Mouse (Mus musculus): Measurements from ENCODE around the gene Rnaseh2c.

The Rnaseh2c gene

GRCm38 (mm10) chr19:5636571-5637041 is 34.9 kb downstream of the Rnaseh2c start:
- peak in 1 of 2 experiments; percentile 41 for DNase-seq (ENCODE audit: low spot score in 2 of 2)

- DNase-seq (ENCODE audit: low spot score in 2 of 2) = peak; percentile 91 to 92
Measured at GRCm38 (mm10) chr19:5637069-5638047, 35.7 kb downstream of the Rnaseh2c start, which contains the start of gene Rela. TSS of gene Rela (plus strand) at chr19:5637483.

DNA sequence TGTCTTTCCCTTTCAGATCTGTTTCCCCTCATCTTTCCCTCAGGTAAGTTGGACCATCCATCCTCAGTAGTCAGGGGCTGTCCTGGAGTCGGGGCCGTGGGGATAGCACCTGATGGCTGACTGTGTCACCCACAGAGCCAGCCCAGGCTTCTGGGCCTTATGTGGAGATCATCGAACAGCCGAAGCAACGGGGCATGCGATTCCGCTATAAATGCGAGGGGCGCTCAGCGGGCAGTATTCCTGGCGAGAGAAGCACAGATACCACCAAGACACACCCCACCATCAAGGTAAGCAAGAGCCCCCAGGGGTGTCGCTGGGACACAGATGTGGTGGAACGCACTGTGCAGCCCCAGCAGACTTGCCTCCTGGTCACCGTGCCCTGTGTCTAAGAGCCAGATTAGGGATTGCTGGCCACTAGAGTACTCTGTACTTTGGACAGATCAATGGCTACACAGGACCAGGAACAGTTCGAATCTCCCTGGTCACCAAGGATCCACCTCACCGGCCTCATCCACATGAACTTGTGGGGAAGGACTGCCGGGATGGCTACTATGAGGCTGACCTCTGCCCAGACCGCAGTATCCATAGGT is 36.8 kb downstream of the Rnaseh2c start:
- DNase-seq (ENCODE audit: low spot score in 2 of 2) = no peak

- no peak for DNase-seq (ENCODE audit: low spot score in 2 of 2)
Measured at GRCm38 (mm10) chr19:5640339-5640738, 38.7 kb downstream of the Rnaseh2c start.

DNA sequence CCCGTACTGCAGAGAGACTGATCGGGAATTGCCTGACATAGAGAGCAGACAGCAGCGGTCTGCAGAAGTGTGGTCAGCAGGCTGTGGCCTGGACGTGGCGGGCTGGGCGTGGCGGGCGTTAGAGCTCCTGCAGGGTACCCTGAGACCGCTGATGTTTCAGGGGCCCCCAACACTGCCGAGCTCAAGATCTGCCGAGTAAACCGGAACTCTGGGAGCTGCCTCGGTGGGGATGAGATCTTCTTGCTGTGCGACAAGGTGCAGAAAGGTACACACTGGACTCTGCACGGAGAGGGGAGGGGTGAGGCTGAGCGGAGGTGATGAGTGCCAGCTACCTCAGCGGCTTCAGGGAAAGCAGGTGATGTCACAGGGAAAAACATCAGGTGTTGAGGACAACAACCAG is 39.3 kb downstream of the Rnaseh2c start:
- DNase-seq (ENCODE audit: low spot score in 2 of 2) = no peak

GRCm38 (mm10) chr19:5641641-5642040 is 40.0 kb downstream of the Rnaseh2c start:
- DNase-seq (ENCODE audit: low spot score in 2 of 2) = no peak

DNA sequence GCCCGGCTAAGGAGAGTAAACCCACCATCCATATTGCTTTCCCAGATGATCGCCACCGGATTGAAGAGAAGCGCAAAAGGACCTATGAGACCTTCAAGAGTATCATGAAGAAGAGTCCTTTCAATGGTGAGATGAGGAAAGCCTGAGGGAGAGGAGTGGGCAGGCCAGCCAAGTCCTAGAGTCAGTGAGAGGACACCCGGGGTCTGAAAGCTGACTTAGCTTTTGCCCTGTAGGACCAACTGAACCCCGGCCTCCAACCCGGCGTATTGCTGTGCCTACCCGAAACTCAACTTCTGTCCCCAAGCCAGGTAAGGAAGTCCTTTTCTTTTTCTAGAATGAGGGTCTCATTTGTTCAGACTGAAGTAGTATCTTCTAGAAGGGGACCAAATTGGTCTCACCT is 43.6 kb downstream of the Rnaseh2c start:
- DNase-seq (ENCODE audit: low spot score in 2 of 2) = no peak

DNA sequence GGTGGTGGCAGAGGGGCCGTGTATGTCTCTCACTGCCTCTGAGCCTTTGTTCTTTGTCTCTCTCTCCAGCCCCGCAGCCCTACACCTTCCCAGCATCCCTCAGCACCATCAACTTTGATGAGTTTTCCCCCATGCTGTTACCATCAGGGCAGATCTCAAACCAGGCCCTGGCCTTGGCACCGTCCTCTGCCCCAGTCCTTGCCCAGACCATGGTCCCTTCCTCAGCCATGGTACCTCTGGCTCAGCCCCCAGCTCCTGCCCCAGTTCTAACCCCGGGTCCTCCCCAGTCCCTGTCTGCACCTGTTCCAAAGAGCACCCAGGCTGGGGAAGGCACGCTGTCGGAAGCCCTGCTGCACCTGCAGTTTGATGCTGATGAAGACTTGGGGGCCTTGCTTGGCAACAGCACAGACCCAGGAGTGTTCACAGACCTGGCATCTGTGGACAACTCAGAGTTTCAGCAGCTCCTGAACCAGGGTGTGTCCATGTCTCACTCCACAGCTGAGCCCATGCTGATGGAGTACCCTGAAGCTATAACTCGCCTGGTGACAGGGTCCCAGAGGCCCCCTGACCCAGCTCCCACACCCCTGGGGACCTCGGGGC is 45.2 kb downstream of the Rnaseh2c start:
- DNase-seq (ENCODE audit: low spot score in 2 of 2) = peak in 1 of 2 experiments; percentile 23

- DNase-seq (ENCODE audit: low spot score in 2 of 2) = peak in 1 of 2 experiments; percentile 16
Measured at GRCm38 (mm10) chr19:5647791-5648190, 46.1 kb downstream of the Rnaseh2c start.

DNA sequence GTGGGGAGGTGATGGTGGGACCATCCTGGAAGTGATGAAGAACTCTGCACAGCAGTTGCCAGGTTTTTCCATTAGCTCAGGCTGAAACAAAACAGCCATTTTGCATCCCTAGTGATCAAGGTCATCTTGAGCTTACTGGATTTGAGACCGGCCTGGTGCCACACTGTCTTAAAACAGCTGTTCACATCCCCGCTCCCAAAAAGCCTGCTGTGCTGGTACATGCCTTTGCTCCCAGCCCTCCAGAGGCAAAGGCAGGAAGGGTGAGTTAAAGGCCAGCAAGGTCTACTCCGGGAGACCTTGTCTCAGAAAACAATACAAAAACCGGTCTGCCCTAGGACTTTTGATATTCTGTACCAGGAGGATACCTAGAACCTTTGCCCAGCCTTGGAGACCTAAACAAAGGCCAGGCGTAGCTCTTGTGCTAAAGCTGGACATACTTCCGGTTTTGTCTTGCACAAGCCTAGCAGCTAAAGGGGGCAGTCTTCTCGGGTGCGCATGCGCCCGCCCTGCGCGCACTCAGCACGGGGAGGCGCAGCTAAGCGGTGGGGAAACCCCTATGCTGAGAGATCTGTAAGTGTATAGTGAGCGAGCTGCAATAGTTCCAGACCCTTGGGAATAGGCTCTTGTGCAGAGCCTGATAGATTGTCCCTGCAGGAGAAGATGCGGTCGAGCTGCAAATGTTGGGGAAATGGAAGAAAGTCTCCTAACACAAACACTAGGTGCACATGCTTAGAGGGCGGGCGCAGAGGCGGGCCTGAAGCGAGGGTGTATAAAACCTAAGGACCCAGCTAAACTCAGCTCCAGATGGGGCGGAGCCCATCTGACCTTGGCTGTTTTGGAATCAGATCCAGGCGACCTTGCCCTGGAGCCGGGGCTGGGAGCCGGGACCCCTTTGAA is 47.0 kb downstream of the Rnaseh2c start:
- peak; percentile 88 to 89 for DNase-seq (ENCODE audit: low spot score in 2 of 2)

GRCm38 (mm10) chr19:5649298-5649741 is 47.6 kb downstream of the Rnaseh2c start:
- no peak for DNase-seq (ENCODE audit: low spot score in 2 of 2)

- DNase-seq (ENCODE audit: low spot score in 2 of 2) = no peak
Measured at GRCm38 (mm10) chr19:5651502-5652274, 50.0 kb downstream of the Rnaseh2c start.

- DNase-seq (ENCODE audit: low spot score in 2 of 2) = peak in 1 of 2 experiments; percentile 37
Measured at GRCm38 (mm10) chr19:5652570-5652969, 50.9 kb downstream of the Rnaseh2c start.

GRCm38 (mm10) chr19:5653969-5654719 is 52.5 kb downstream of the Rnaseh2c start:
- no peak for DNase-seq (ENCODE audit: low spot score in 2 of 2)

GRCm38 (mm10) chr19:5654720-5655298 is 53.1 kb downstream of the Rnaseh2c start:
- DNase-seq (ENCODE audit: low spot score in 2 of 2) = no peak
